Mouse (Mus musculus): ENCODE data around the gene Klk1b5. TPM values are rescaled to one million over a fixed set of nuclear protein-coding genes. Genes with fewer than 3 reads are reported as not detected.

Klk1b5 gene
- polyA plus RNA-seq, 1 experiment from 2014 or later: not detected

- Histone ChIP-seq H3K9me3 (ENCODE audit: control insufficient read depth) (no peaks in the 10 kb centered on the region), H3K36me3 (ENCODE audit: control insufficient read depth, insufficient read depth) (peaks cover 37% of the 10 kb centered on the region), H3K4me1 (replicated peaks; ENCODE audit: control insufficient read depth, insufficient read depth, low read length) (no peaks in the 10 kb centered on the region), H3K9ac (ENCODE audit: low read depth, low read length) (no peak overlapping the region), H3K27me3 (replicated peaks; ENCODE audit: control insufficient read depth, insufficient read depth, low read length) (no peaks in the 10 kb centered on the region), H3K27ac (ENCODE audit: low read depth, low read length) (no peak overlapping the region), H3K4me3 (ENCODE audit: low read depth, low read length) (no peak overlapping the region), H3K4me2 (replicated peaks; ENCODE audit: low read depth) (no peak overlapping the region)
- 68% methylated on average over 15 of the region's 15 CpGs for WGBS
- no peak for ATAC-seq
- 0 out of 2 replicates have a peak, but pooled peaks have one; percentile 6 for TF ChIP-seq CTCF (IDR thresholded peaks at IDR 0.05; ENCODE audit: low read depth)
Measured at GRCm38 (mm10) chr7:44253023-44253616, 37.4 kb downstream of the Klk1b5 start.

- Histone ChIP-seq H3K9ac (ENCODE audit: low read depth, low read length) (no peak overlapping the region), H3K27ac (ENCODE audit: low read depth, low read length) (no peak overlapping the region), H3K4me3 (ENCODE audit: low read depth, low read length) (no peak overlapping the region), H3K4me1 (replicated peaks; ENCODE audit: control insufficient read depth, insufficient read depth, low read length) (no peaks in the 10 kb centered on the region), H3K27me3 (replicated peaks; ENCODE audit: control insufficient read depth, insufficient read depth, low read length) (no peaks in the 10 kb centered on the region), H3K36me3 (ENCODE audit: control insufficient read depth, insufficient read depth) (peaks cover 23% of the 10 kb centered on the region), H3K9me3 (ENCODE audit: control insufficient read depth) (no peaks in the 10 kb centered on the region), H3K4me2 (replicated peaks; ENCODE audit: low read depth) (no peak overlapping the region)
- 63% methylated on average over 6 of the region's 6 CpGs for WGBS
- no peak for ATAC-seq
- TF ChIP-seq CTCF (IDR thresholded peaks at IDR 0.05; ENCODE audit: low read depth): no peak
Measured at GRCm38 (mm10) chr7:44254930-44255329, 39.2 kb downstream of the Klk1b5 start.

GRCm38 (mm10) chr7:44257278-44257677, 41.5 kb downstream of the Klk1b5 start, which contains the start of gene Acp4:
TSS of gene Acp4 (minus strand) at chr7:44257378.
- ATAC-seq: no peak
- 81% methylated on average over 4 of the region's 4 CpGs for WGBS
- no peak within 1 kb of the TSS for H3K4me2 ChIP-seq (replicated peaks; ENCODE audit: low read depth)

GRCm38 (mm10) chr7:44260410-44260809, 44.7 kb downstream of the Klk1b5 start:
- 63% methylated on average over 6 of the region's 6 CpGs for WGBS
- Histone ChIP-seq H3K4me2 (replicated peaks; ENCODE audit: low read depth) (no peak overlapping the region), H3K27ac (ENCODE audit: low read depth, low read length) (no peak overlapping the region), H3K4me3 (ENCODE audit: low read depth, low read length) (no peak overlapping the region), H3K4me1 (replicated peaks; ENCODE audit: control insufficient read depth, insufficient read depth, low read length) (no peaks in the 10 kb centered on the region; the same call in 1 of the 2 replicates), H3K9ac (ENCODE audit: low read depth, low read length) (no peak overlapping the region), H3K36me3 (ENCODE audit: control insufficient read depth, insufficient read depth) (no peaks in the 10 kb centered on the region), H3K27me3 (replicated peaks; ENCODE audit: control insufficient read depth, insufficient read depth, low read length) (peaks cover 4% of the 10 kb centered on the region; the same call in 1 of the 2 replicates), H3K9me3 (ENCODE audit: control insufficient read depth) (no peaks in the 10 kb centered on the region)
- TF ChIP-seq CTCF (IDR thresholded peaks at IDR 0.05; ENCODE audit: low read depth): no peak
- ATAC-seq: no peak

More at GRCm38 (mm10) chr7:44257278-44257677, 41.5 kb downstream of the Klk1b5 start, which contains the start of gene Acp4:
- no peaks in the 10 kb centered on the region for H3K9me3 ChIP-seq (ENCODE audit: control insufficient read depth)
- H3K4me3 ChIP-seq (ENCODE audit: low read depth, low read length): no peak within 1 kb of the TSS
- H3K36me3 ChIP-seq (ENCODE audit: control insufficient read depth, insufficient read depth): peaks cover 8% of the 10 kb centered on the region; the same call in 1 of the 2 replicates
- H3K27ac ChIP-seq (ENCODE audit: low read depth, low read length): no peak within 1 kb of the TSS
- H3K9ac ChIP-seq (ENCODE audit: low read depth, low read length): no peak within 1 kb of the TSS
- no peaks in the 10 kb centered on the region for H3K4me1 ChIP-seq (replicated peaks; ENCODE audit: control insufficient read depth, insufficient read depth, low read length)
- no peak for TF ChIP-seq CTCF (IDR thresholded peaks at IDR 0.05; ENCODE audit: low read depth)
- H3K27me3 ChIP-seq (replicated peaks; ENCODE audit: control insufficient read depth, insufficient read depth, low read length): no peaks in the 10 kb centered on the region

GRCm38 (mm10) chr7:44261147-44261546, 45.4 kb downstream of the Klk1b5 start, which contains the start of gene Gm15517:
TSS of gene Gm15517 (plus strand) at chr7:44261447.
- TF ChIP-seq CTCF (IDR thresholded peaks at IDR 0.05; ENCODE audit: low read depth): no peak
- ATAC-seq: no peak
- Histone ChIP-seq H3K9ac (ENCODE audit: low read depth, low read length) (no peak within 1 kb of the TSS), H3K27ac (ENCODE audit: low read depth, low read length) (no peak within 1 kb of the TSS), H3K4me2 (replicated peaks; ENCODE audit: low read depth) (no peak within 1 kb of the TSS), H3K4me1 (replicated peaks; ENCODE audit: control insufficient read depth, insufficient read depth, low read length) (no peaks in the 10 kb centered on the region; the same call in 1 of the 2 replicates), H3K9me3 (ENCODE audit: control insufficient read depth) (no peaks in the 10 kb centered on the region), H3K27me3 (replicated peaks; ENCODE audit: control insufficient read depth, insufficient read depth, low read length) (peaks cover 4% of the 10 kb centered on the region; the same call in 1 of the 2 replicates), H3K36me3 (ENCODE audit: control insufficient read depth, insufficient read depth) (no peaks in the 10 kb centered on the region), H3K4me3 (ENCODE audit: low read depth, low read length) (no peak within 1 kb of the TSS)
- WGBS: 60% methylated on average over 5 of the region's 5 CpGs

GRCm38 (mm10) chr7:44262791-44263643, 47.3 kb downstream of the Klk1b5 start:
- peak overlapping the region; percentile 9; the same call in 1 of the 2 replicates for H3K4me3 ChIP-seq (ENCODE audit: low read depth, low read length)
- H3K27ac ChIP-seq (ENCODE audit: low read depth, low read length): no peak overlapping the region
- TF ChIP-seq CTCF (IDR thresholded peaks at IDR 0.05; ENCODE audit: low read depth): peak; percentile 96
- WGBS: 3% methylated on average over 34 of the region's 34 CpGs
- peak overlapping the region; percentile 51 for H3K4me2 ChIP-seq (replicated peaks; ENCODE audit: low read depth)
- peak; percentile 50 for ATAC-seq
- peaks cover 4% of the 10 kb centered on the region; the same call in 1 of the 2 replicates for H3K27me3 ChIP-seq (replicated peaks; ENCODE audit: control insufficient read depth, insufficient read depth, low read length)
- no peak overlapping the region for H3K9ac ChIP-seq (ENCODE audit: low read depth, low read length)
- no peaks in the 10 kb centered on the region for H3K9me3 ChIP-seq (ENCODE audit: control insufficient read depth)
- no peaks in the 10 kb centered on the region for H3K36me3 ChIP-seq (ENCODE audit: control insufficient read depth, insufficient read depth)
- no peaks in the 10 kb centered on the region; the same call in 1 of the 2 replicates for H3K4me1 ChIP-seq (replicated peaks; ENCODE audit: control insufficient read depth, insufficient read depth, low read length)
